Mouse (Mus musculus): ENCODE results near the gene Srr.

The Srr gene

DNA sequence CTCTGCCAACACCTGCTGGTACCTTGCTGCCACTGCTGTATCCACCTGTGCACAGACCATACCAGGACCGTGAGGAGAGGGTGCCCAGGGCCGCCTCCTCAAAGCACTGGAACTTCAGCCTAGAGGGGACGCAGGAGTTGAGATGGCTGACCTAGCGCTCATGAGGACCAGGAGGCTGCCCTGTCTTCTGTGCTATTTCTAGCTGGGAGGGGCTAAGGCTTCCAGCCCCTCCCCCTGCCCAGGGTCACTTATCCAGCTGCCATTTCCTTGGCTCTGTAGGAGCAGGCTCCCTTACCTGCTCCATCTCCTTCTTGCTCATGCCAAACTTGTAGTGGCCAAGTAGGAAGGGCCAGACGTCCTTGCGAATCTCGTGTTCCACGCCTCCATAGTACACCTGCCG is 68.0 kb downstream of the Srr start:
- no peak for DNase-seq

All from cerebellum, adult 9-11 months (tissue).